Comparison of ENCODE assay signal across 27 mouse cellular contexts in genomic region chr1:136120785-136121184, GRCm38 (mm10). TPM values are rescaled to one million over a fixed set of nuclear protein-coding genes. Genes with fewer than 3 reads are reported as not detected.
DNase-seq lines count a peak whose midpoint lies in the region; ATAC-seq and TF ChIP-seq lines count a peak whose summit lies in the region.
"Had no signal": no experiment of that assay in that cellular context is flagged by ENCODE, and none has a peak within 500 bp of the region (broad histone marks: within the 10 kb centered on the region; RNA-seq: fewer than 3 reads in every experiment).

No protein-coding gene starts in this region.

- H3K27me3 ChIP-seq in limb, embryonic 11.5 days (ENCODE audit: control insufficient read depth, insufficient read depth, low read length) = no peaks in the 10 kb centered on the region
- no peaks in the 10 kb centered on the region for H3K27me3 ChIP-seq in limb, embryonic 10.5 days (ENCODE audit: low read depth, poor library complexity, severe bottlenecking)
- H3K27me3 ChIP-seq in liver, postnatal 0 days (ENCODE audit: insufficient read depth, low read length) = no peaks in the 10 kb centered on the region
- no peaks in the 10 kb centered on the region for H3K27me3 ChIP-seq in hindbrain, embryonic 11.5 days (ENCODE audit: control insufficient read depth, insufficient read depth, low read length)
- H3K27me3 ChIP-seq: embryonic facial prominence, embryonic 12.5 days; hindbrain, embryonic 15.5 days; midbrain, embryonic 13.5 days; neural tube, embryonic 15.5 days had no signal

- DNase-seq in limb, embryonic 11.5 days (ENCODE audit: low spot score) = peak; percentile 25
- DNase-seq in limb, embryonic 10.5 days (ENCODE audit: low spot score) = no peak
- DNase-seq in ES-CJ7 (ENCODE audit: low read depth, low spot score) (peak; percentile 44), liver (peak; percentile 71)
- peak; percentile 66 for DNase-seq in liver, postnatal 0 days
- DNase-seq in hindbrain, embryonic 11.5 days (ENCODE audit: low spot score) = no peak
- no peak for DNase-seq in left cerebral cortex, postnatal 25 days (ENCODE audit: low spot score in 2 of 2)
- DNase-seq in right cerebral cortex, postnatal 10 days (ENCODE audit: low spot score in 2 of 2) = no peak
- DNase-seq: adrenal gland, adult 8-10 months; cerebellum, adult 11-12 months; cerebellum, adult 9-11 months; embryo, embryonic 11 days; gastrocnemius, postnatal 14 days; heart, adult 18-20 months; kidney, adult 2 months; kidney, postnatal 4 days; left cerebral cortex, postnatal 4 days; lung, embryonic 14.5 days; lung, postnatal 36 days; retina, postnatal 1 day had no signal

- H3K9ac ChIP-seq in limb, embryonic 11.5 days (ENCODE audit: low read length) = no peak overlapping the region
- H3K9ac ChIP-seq in liver, postnatal 0 days (replicated peaks) = no peak overlapping the region
- no peak overlapping the region for H3K9ac ChIP-seq in hindbrain, embryonic 11.5 days (ENCODE audit: low read depth, low read length)
- H3K9ac ChIP-seq: embryonic facial prominence, embryonic 12.5 days; hindbrain, embryonic 15.5 days; lung, embryonic 14.5 days; midbrain, embryonic 13.5 days; neural tube, embryonic 15.5 days had no signal

- H3K4me2 ChIP-seq in limb, embryonic 11.5 days (ENCODE audit: low read depth, severe bottlenecking) = no peak overlapping the region
- H3K4me2 ChIP-seq in liver, postnatal 0 days (ENCODE audit: low read depth, low read length) = no peak overlapping the region
- no peak overlapping the region for H3K4me2 ChIP-seq in hindbrain, embryonic 11.5 days (replicated peaks; ENCODE audit: low read depth, low read length)
- H3K4me2 ChIP-seq: embryonic facial prominence, embryonic 12.5 days; heart, embryonic 11.5 days; hindbrain, embryonic 15.5 days; lung, embryonic 14.5 days; midbrain, embryonic 13.5 days; neural tube, embryonic 15.5 days had no signal

- TF ChIP-seq CTCF in liver, postnatal 0 days (IDR thresholded peaks at IDR 0.05; ENCODE audit: low read depth) = no peak

- H3K4me1 ChIP-seq in limb, embryonic 11.5 days (ENCODE audit: control insufficient read depth, insufficient read depth, low read length) = peaks cover 15% of the 10 kb centered on the region
- H3K4me1 ChIP-seq in limb, embryonic 10.5 days = peaks cover 38% of the 10 kb centered on the region
- peaks cover 14% of the 10 kb centered on the region for H3K4me1 ChIP-seq in liver, postnatal 0 days (ENCODE audit: insufficient read depth)
- peaks cover 5% of the 10 kb centered on the region; the same call in 1 of the 2 replicates for H3K4me1 ChIP-seq in hindbrain, embryonic 11.5 days (replicated peaks; ENCODE audit: control insufficient read depth, insufficient read depth, low read length)

- WGBS in limb, embryonic 11.5 days = 43% methylated on average over 6 of the region's 6 CpGs
- 55% methylated on average over 6 of the region's 6 CpGs for WGBS in limb, embryonic 10.5 days
- 53% methylated on average over 6 of the region's 6 CpGs for WGBS in liver, postnatal 0 days (ENCODE audit: insufficient replicate concordance)
- 55% methylated on average over 6 of the region's 6 CpGs for WGBS in hindbrain, embryonic 11.5 days

- intact Hi-C loops in left cerebral cortex, postnatal 25 days (cut with DNase I) = no loop called here

- no peaks in the 10 kb centered on the region for H3K36me3 ChIP-seq in limb, embryonic 11.5 days (ENCODE audit: control insufficient read depth, insufficient read depth, low read length)
- no peaks in the 10 kb centered on the region for H3K36me3 ChIP-seq in limb, embryonic 10.5 days
- no peaks in the 10 kb centered on the region for H3K36me3 ChIP-seq in liver, postnatal 0 days (replicated peaks; ENCODE audit: insufficient read depth, low read length)
- no peaks in the 10 kb centered on the region for H3K36me3 ChIP-seq in hindbrain, embryonic 11.5 days (ENCODE audit: control insufficient read depth, insufficient read depth, low read length)
- H3K36me3 ChIP-seq: embryonic facial prominence, embryonic 12.5 days; hindbrain, embryonic 15.5 days; midbrain, embryonic 13.5 days; neural tube, embryonic 15.5 days had no signal

- no peak overlapping the region for H3K27ac ChIP-seq in limb, embryonic 11.5 days (replicated peaks; ENCODE audit: low read depth, low read length)
- H3K27ac ChIP-seq in limb, embryonic 10.5 days = no peak overlapping the region
- H3K27ac ChIP-seq in liver, postnatal 0 days (ENCODE audit: low read depth) = no peak overlapping the region
- no peak overlapping the region for H3K27ac ChIP-seq in hindbrain, embryonic 11.5 days (ENCODE audit: low read depth, low read length)
- H3K27ac ChIP-seq: embryonic facial prominence, embryonic 12.5 days; hindbrain, embryonic 15.5 days; midbrain, embryonic 13.5 days; neural tube, embryonic 15.5 days had no signal

- ATAC-seq in limb, embryonic 11.5 days (ENCODE audit: insufficient number of reproducible peaks, low FRiP score, low TSS enrichment, low read depth) = no peak
- no peak for ATAC-seq in liver, postnatal 0 days
- no peak for ATAC-seq in hindbrain, embryonic 11.5 days (ENCODE audit: low FRiP score)
- ATAC-seq: inflammation-experienced regulatory T-cells, adult 6 months; midbrain, embryonic 13.5 days had no signal

- H3K4me3 ChIP-seq in limb, embryonic 11.5 days (ENCODE audit: low read depth, low read length) = no peak overlapping the region
- H3K4me3 ChIP-seq in limb, embryonic 10.5 days = no peak overlapping the region
- no peak overlapping the region for H3K4me3 ChIP-seq in liver, postnatal 0 days (ENCODE audit: low read depth, low read length)
- no peak overlapping the region for H3K4me3 ChIP-seq in hindbrain, embryonic 11.5 days (ENCODE audit: low read depth, low read length)
- H3K4me3 ChIP-seq: embryonic facial prominence, embryonic 12.5 days; hindbrain, embryonic 15.5 days; midbrain, embryonic 13.5 days; neural tube, embryonic 15.5 days had no signal

- TF ChIP-seq EP300 in liver, postnatal 0 days (IDR thresholded peaks at IDR 0.05; ENCODE audit: low read depth) = no peak

- no peaks in the 10 kb centered on the region for H3K9me3 ChIP-seq in limb, embryonic 11.5 days (ENCODE audit: control insufficient read depth, low read length)
- no peaks in the 10 kb centered on the region for H3K9me3 ChIP-seq in limb, embryonic 10.5 days (replicated peaks)
- no peaks in the 10 kb centered on the region for H3K9me3 ChIP-seq in liver, postnatal 0 days (ENCODE audit: low read length)
- no peaks in the 10 kb centered on the region for H3K9me3 ChIP-seq in hindbrain, embryonic 11.5 days (ENCODE audit: control insufficient read depth, low read length)
- H3K9me3 ChIP-seq: embryonic facial prominence, embryonic 12.5 days; hindbrain, embryonic 15.5 days; megakaryocyte, embryonic 14.5 days; midbrain, embryonic 13.5 days; neural tube, embryonic 15.5 days had no signal

RNA-seq across cellular contexts. Expression of gene Kif21b, which starts 10.4 kb away (rescaled TPM):
- polyA plus RNA-seq in limb, embryonic 11.5 days (2014; fragmentation: Nextera tagmentation; extraction: Ambion mirVana) = 8.9 and 10.2 TPM in 2 replicates
- 7.2 and 10.9 TPM in 2 replicates for polyA plus RNA-seq in limb, embryonic 10.5 days (2016; fragmentation: Nextera tagmentation; extraction: Ambion mirVana)
- 0.91 and 1.1 TPM in 2 replicates for polyA plus RNA-seq in liver, postnatal 0 days (2015; fragmentation: Nextera tagmentation; extraction: Ambion mirVana)
- polyA plus RNA-seq in hindbrain, embryonic 11.5 days (2014; fragmentation: Nextera tagmentation; extraction: Ambion mirVana) = 17.7 and 24.4 TPM in 2 replicates
- 10 to 100 TPM; 68.4 to 73.0 TPM for total RNA-seq in left cerebral cortex, postnatal 25 days (2021)

Comparison
In these comparisons a context has a peak if more than half of its experiments do, and no peak if none do; other contexts are left out.
1. DNase-seq: peak in limb, embryonic 11.5 days (single experiment), ES-CJ7 (single experiment), liver (single experiment) and liver, postnatal 0 days (single experiment); none in limb, embryonic 10.5 days (single experiment), hindbrain, embryonic 11.5 days (single experiment), left cerebral cortex, postnatal 25 days (0 of 2) and right cerebral cortex, postnatal 10 days (0 of 2).